Mouse (Mus musculus): ENCODE data around the gene Olfr316. TPM values are rescaled to one million over a fixed set of nuclear protein-coding genes. Genes with fewer than 3 reads are reported as not detected.
"Not testable (repeated sequence)": the region's sequence is repeated elsewhere in the genome, so short reads cannot be mapped to it uniquely, and the experiment has no call there.

Olfr316 gene
- total and polyA plus RNA-seq, 2 experiments from 2014 or later = not detected

DNA sequence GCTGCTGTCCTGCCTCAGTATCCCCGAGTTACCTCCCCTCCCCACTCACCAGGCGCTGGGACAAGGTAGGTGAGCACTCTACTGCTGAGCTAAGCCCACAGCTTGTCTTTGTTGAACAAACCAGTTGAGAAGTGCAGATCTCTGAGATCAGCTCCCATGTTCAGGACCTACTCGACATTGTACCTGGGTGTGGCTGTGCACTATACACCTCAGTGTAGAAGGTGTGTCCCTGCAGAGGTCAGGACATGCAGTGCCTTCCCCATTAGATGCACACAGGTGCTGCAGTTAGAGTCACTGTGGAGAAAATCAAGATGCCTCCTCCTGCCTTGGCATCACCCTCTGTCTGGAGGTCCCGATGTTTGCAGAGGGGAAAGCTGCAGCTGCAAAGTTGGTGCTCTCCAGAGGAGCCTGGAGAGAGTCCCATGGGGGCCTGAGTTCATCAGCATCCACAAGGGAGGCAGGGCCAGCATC is 13.7 kb upstream of the Olfr316 start, which contains the start of gene Olfr317:
Olfr317 (minus strand) TSS at position 421 of the 471 bp plus-strand sequence.
- no peak for DNase-seq (ENCODE audit: low spot score)
- H3K9ac ChIP-seq (replicated peaks; ENCODE audit: low read length) = no peak within 1 kb of the TSS
- no peaks in the 10 kb centered on the region for H3K4me1 ChIP-seq (ENCODE audit: insufficient read depth, low read length)
- H3K27me3 ChIP-seq (ENCODE audit: insufficient read depth, low read length) = no peaks in the 10 kb centered on the region
- H3K36me3 ChIP-seq (ENCODE audit: insufficient read depth, low read length) = no peaks in the 10 kb centered on the region
- H3K4me2 ChIP-seq (ENCODE audit: low read depth, low read length) = no peak within 1 kb of the TSS
- H3K27ac ChIP-seq = no peak within 1 kb of the TSS
- 80% methylated on average over 4 of the region's 4 CpGs for WGBS
- no peak for ATAC-seq
- H3K9me3 ChIP-seq (ENCODE audit: low read length) = no peaks in the 10 kb centered on the region
- no peak for TF ChIP-seq CTCF (IDR thresholded peaks at IDR 0.05; ENCODE audit: low read depth)
- H3K4me3 ChIP-seq (ENCODE audit: low read length) = no peak within 1 kb of the TSS

DNA sequence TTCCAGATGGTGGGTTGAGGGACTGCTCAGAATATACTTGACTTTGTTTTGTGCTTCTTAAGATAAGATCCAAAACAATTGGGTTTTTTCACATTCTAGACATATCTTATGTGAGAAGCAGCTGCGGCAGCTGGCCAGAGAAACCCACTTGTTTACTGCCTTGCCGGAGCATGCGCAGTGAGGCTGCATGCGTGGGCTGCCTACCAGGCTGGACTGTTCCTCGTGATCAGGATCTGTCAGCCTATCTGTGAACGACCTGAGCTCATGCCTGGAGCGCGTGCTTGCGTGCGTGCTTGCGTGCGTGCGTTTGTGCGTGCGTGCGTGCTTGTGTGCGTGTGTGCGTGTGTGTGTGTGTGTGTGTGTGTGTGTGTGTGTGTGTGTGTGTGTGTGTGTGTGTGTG is 1.4 kb upstream of the Olfr316 start:
- not testable (repeated sequence) for H3K27me3 ChIP-seq (ENCODE audit: insufficient read depth, low read length); H3K4me2 ChIP-seq (ENCODE audit: low read depth, low read length); H3K4me3 ChIP-seq (ENCODE audit: low read length); H3K9ac ChIP-seq (replicated peaks; ENCODE audit: low read length); H3K36me3 ChIP-seq (ENCODE audit: insufficient read depth, low read length); H3K9me3 ChIP-seq (ENCODE audit: low read length); H3K27ac ChIP-seq; DNase-seq (ENCODE audit: low spot score); H3K4me1 ChIP-seq (ENCODE audit: insufficient read depth, low read length); ATAC-seq
- WGBS = 89% methylated on average over 18 of the region's 18 CpGs

- Histone ChIP-seq H3K4me1 (ENCODE audit: insufficient read depth, low read length) (no peaks in the 10 kb centered on the region), H3K36me3 (ENCODE audit: insufficient read depth, low read length) (no peaks in the 10 kb centered on the region), H3K27me3 (ENCODE audit: insufficient read depth, low read length) (no peaks in the 10 kb centered on the region), H3K4me2 (ENCODE audit: low read depth, low read length) (no peak within 1 kb of the TSS), H3K27ac (no peak within 1 kb of the TSS), H3K4me3 (ENCODE audit: low read length) (no peak within 1 kb of the TSS), H3K9ac (replicated peaks; ENCODE audit: low read length) (no peak within 1 kb of the TSS), H3K9me3 (ENCODE audit: low read length) (no peaks in the 10 kb centered on the region)
- no peak for ATAC-seq
- no peak for TF ChIP-seq CTCF (IDR thresholded peaks at IDR 0.05; ENCODE audit: low read depth)
- DNase-seq (ENCODE audit: low spot score) = no peak
These were observed 20.4 kb downstream of the Olfr316 start, which contains the start of gene Olfr315 for GRCm38 (mm10) chr11:58772888-58773287. TSS of gene Olfr315 (plus strand) at chr11:58773188.

DNA sequence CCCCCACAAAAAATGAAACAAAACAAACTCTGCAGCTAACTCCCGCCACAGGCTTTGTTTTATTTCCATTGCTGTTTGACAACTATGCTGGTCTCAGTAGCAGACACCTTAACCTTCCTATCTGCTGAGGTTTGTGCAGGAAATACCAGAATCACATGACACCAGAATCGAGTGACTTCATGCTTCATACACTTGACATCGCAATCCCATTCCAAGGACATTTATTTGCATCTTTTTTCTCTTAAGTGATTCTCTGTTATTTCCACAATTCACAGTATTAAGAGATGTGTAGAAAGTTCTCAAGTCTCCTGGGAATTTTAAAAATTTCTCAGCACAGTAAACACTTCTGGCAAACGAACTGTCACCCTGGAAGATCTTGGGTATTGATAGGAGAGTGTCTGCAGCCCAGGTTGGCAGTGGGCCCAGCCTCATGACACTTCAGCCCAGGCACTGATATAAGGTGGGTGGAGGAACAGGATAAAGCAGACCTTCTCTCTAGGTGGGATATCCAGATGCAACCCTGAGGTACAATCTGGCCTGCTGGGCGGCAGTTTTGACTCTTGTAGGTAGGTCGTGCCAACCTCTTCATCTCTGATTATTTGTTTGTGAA is 30.1 kb downstream of the Olfr316 start, which contains the start of gene Olfr314:
Olfr314 (plus strand) TSS at position 473 of the 610 bp plus-strand sequence.
- 84% methylated on average over 6 of the region's 6 CpGs for WGBS
- no peak for ATAC-seq
- Histone ChIP-seq H3K36me3 (ENCODE audit: insufficient read depth, low read length) (no peaks in the 10 kb centered on the region), H3K27me3 (ENCODE audit: insufficient read depth, low read length) (no peaks in the 10 kb centered on the region), H3K9me3 (ENCODE audit: low read length) (no peaks in the 10 kb centered on the region), H3K4me1 (ENCODE audit: insufficient read depth, low read length) (no peaks in the 10 kb centered on the region), H3K9ac (replicated peaks; ENCODE audit: low read length) (no peak within 1 kb of the TSS), H3K4me2 (ENCODE audit: low read depth, low read length) (no peak within 1 kb of the TSS), H3K27ac (no peak within 1 kb of the TSS), H3K4me3 (ENCODE audit: low read length) (no peak within 1 kb of the TSS)
- TF ChIP-seq CTCF (IDR thresholded peaks at IDR 0.05; ENCODE audit: low read depth) = no peak
- no peak for DNase-seq (ENCODE audit: low spot score)

- Histone ChIP-seq H3K36me3 (ENCODE audit: insufficient read depth, low read length) (no peaks in the 10 kb centered on the region), H3K9ac (replicated peaks; ENCODE audit: low read length) (no peak overlapping the region), H3K4me3 (ENCODE audit: low read length) (no peak overlapping the region), H3K27me3 (ENCODE audit: insufficient read depth, low read length) (no peaks in the 10 kb centered on the region), H3K9me3 (ENCODE audit: low read length) (no peaks in the 10 kb centered on the region), H3K4me2 (ENCODE audit: low read depth, low read length) (no peak overlapping the region), H3K27ac (no peak overlapping the region), H3K4me1 (ENCODE audit: insufficient read depth, low read length) (no peaks in the 10 kb centered on the region)
- WGBS = 86% methylated on average over 2 of the region's 2 CpGs
- ATAC-seq = no peak
- no peak for DNase-seq (ENCODE audit: low spot score)
- TF ChIP-seq CTCF (IDR thresholded peaks at IDR 0.05; ENCODE audit: low read depth) = no peak
These were observed 31.6 kb downstream of the Olfr316 start for GRCm38 (mm10) chr11:58784182-58784581.

DNA sequence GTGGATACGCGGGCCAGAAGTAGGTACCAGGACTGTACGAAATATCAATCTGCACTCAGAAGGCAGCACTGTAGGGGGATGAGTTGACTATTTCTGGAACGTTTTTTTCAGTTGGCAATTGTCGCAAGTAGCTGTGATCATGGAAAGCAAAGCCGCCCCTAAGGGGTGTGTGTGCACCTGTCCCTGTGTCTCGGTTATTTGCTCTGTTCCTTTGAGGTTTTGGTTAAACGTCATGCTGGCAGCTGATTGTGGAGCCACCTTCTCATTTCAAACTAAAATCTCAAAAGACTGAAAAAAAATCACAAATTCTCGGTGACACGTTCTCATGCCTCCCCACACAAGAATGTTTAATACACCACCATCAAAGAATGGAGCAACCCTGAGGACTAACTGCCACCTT is 35.1 kb downstream of the Olfr316 start:
- no peak overlapping the region for H3K4me3 ChIP-seq (ENCODE audit: low read length)
- ATAC-seq (no peak), DNase-seq (ENCODE audit: low spot score) (no peak)
- no peak overlapping the region for H3K9ac ChIP-seq (replicated peaks; ENCODE audit: low read length)
- WGBS = 87% methylated on average over 10 of the region's 10 CpGs
- H3K9me3 ChIP-seq (ENCODE audit: low read length) = no peaks in the 10 kb centered on the region
- H3K4me1 ChIP-seq (ENCODE audit: insufficient read depth, low read length) = no peaks in the 10 kb centered on the region
- no peak overlapping the region for H3K4me2 ChIP-seq (ENCODE audit: low read depth, low read length)
- no peaks in the 10 kb centered on the region for H3K36me3 ChIP-seq (ENCODE audit: insufficient read depth, low read length)
- H3K27me3 ChIP-seq (ENCODE audit: insufficient read depth, low read length) = no peaks in the 10 kb centered on the region
- TF ChIP-seq CTCF (IDR thresholded peaks at IDR 0.05; ENCODE audit: low read depth) = no peak
- H3K27ac ChIP-seq = no peak overlapping the region

DNA sequence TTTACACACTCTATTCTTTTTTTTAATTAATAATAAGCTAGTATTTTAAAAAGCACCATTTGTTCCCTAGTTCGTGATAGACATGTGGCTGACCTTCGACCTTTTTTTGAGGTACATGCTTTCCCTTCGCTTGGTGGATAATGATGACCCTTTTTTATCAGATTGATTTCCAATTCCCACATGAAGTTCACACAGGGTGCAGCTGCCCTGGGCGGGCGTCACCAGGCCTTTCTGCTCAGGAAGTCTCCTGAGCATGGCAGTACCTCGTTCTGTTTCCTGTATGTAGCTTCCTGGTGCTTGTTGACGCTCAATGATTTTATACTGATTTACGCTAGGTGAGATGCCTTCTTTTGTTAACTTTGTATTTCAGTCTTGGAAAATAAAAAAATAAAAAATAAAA is 35.8 kb downstream of the Olfr316 start:
- no peak overlapping the region for H3K9ac ChIP-seq (replicated peaks; ENCODE audit: low read length)
- no peaks in the 10 kb centered on the region for H3K9me3 ChIP-seq (ENCODE audit: low read length)
- no peaks in the 10 kb centered on the region for H3K36me3 ChIP-seq (ENCODE audit: insufficient read depth, low read length)
- H3K4me2 ChIP-seq (ENCODE audit: low read depth, low read length) = no peak overlapping the region
- TF ChIP-seq CTCF (IDR thresholded peaks at IDR 0.05; ENCODE audit: low read depth) = no peak
- no peaks in the 10 kb centered on the region for H3K4me1 ChIP-seq (ENCODE audit: insufficient read depth, low read length)
- no peaks in the 10 kb centered on the region for H3K27me3 ChIP-seq (ENCODE audit: insufficient read depth, low read length)
- no peak for DNase-seq (ENCODE audit: low spot score)
- no peak overlapping the region for H3K27ac ChIP-seq
- ATAC-seq = no peak
- no peak overlapping the region for H3K4me3 ChIP-seq (ENCODE audit: low read length)
- WGBS = 85% methylated on average over 8 of the region's 8 CpGs
